10 mouse cellular contexts compared by ENCODE assay signal in the genomic region with DNA sequence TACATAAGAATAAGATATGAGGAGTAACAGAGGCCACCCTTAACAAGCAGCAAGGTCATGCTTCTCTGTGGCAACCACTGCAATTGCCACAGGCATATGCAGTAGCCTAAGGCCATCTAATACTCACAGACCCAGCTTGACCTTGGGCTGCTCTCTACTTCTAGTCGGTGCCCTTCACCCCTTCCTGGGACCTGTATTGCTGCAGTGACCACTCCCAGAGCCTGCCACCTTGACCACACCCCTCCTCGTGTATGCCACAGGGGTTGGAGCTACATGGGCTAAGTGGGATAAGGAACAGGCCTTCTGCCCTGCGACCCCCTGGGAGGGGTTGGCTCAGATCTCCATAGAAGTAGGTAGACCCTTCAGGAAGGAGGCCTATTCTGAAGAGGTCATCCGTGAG. TPM values are rescaled to one million over a fixed set of nuclear protein-coding genes. Genes with fewer than 3 reads are reported as not detected.
DNase-seq lines count a peak whose midpoint lies in the region; TF ChIP-seq lines count a peak whose summit lies in the region.
"Had no signal": no experiment of that assay in that cellular context is flagged by ENCODE, and none has a peak within 500 bp of the region (broad histone marks: within the 10 kb centered on the region; RNA-seq: fewer than 3 reads in every experiment).

No protein-coding gene starts in this region.

- H3K4me1 ChIP-seq in cerebellum, adult 2 months (ENCODE audit: control insufficient read depth, insufficient read depth, low read length), result peaks cover 34% of the 10 kb centered on the region
- H3K4me1 ChIP-seq in spleen, adult 2 months (ENCODE audit: control insufficient read depth, insufficient read depth, insufficient read length), result peaks cover 33% of the 10 kb centered on the region; the same call in 1 of the 2 replicates
- H3K4me1 ChIP-seq in small intestine, adult 2 months (ENCODE audit: control insufficient read depth, insufficient read depth, insufficient read length, low read length), result peaks cover 15% of the 10 kb centered on the region

- WGBS in cerebellum, adult 2 months, result 61% methylated on average over 4 of the region's 4 CpGs
- 33% methylated on average over 4 of the region's 4 CpGs for WGBS in spleen, adult 2 months
- 54% methylated on average over 4 of the region's 4 CpGs for WGBS in small intestine, adult 2 months

- TF ChIP-seq CTCF in cerebellum, adult 2 months (IDR thresholded peaks at IDR 0.05; ENCODE audit: borderline replicate concordance, insufficient read depth, low read depth, low read length), result no peak
- no peak for TF ChIP-seq CTCF in spleen, adult 2 months (IDR thresholded peaks at IDR 0.05; ENCODE audit: extremely low read depth, insufficient read depth, insufficient read length, insufficient replicate concordance)
- TF ChIP-seq CTCF in small intestine, adult 2 months (IDR thresholded peaks at IDR 0.05; ENCODE audit: extremely low read depth, insufficient read length, insufficient replicate concordance, low read depth, low read length), result no peak

- peaks cover 2% of the 10 kb centered on the region; the same call in 1 of the 2 replicates for H3K36me3 ChIP-seq in spleen, adult 2 months (ENCODE audit: control insufficient read depth, insufficient read depth, low read length)
- H3K36me3 ChIP-seq in small intestine, adult 2 months (ENCODE audit: control insufficient read depth, insufficient read depth, low read length), result no peaks in the 10 kb centered on the region

- peak overlapping the region; percentile 83 for H3K27ac ChIP-seq in cerebellum, adult 2 months (ENCODE audit: insufficient read depth, low read length)
- peak overlapping the region; percentile 98 for H3K27ac ChIP-seq in spleen, adult 2 months (ENCODE audit: insufficient read depth, low read length)
- H3K27ac ChIP-seq in small intestine, adult 2 months (ENCODE audit: insufficient read depth, low read depth, low read length), result no peak overlapping the region

- DNase-seq in cerebellum, adult 2 months, result peak in 1 of 2 experiments; percentile 35
- no peak for DNase-seq in cerebellum, postnatal 4 days (ENCODE audit: low spot score in 2 of 2)
- peak; percentile 21 to 47 for DNase-seq in kidney, adult 8-10 months
- DNase-seq in kidney, postnatal 4 days, result no peak
- DNase-seq in spleen, adult 2 months (ENCODE audit: low read depth in 1 of 2, low spot score in 2 of 2), result no peak
- no peak for DNase-seq in spleen, postnatal 10 days (ENCODE audit: low spot score in 2 of 2)
- DNase-seq in Muller cell, postnatal 12 days (ENCODE audit: inconsistent ontology term), result no peak
- DNase-seq: cerebellum, adult 18-20 months had no signal

- no peaks in the 10 kb centered on the region for H3K27me3 ChIP-seq in cerebellum, adult 2 months (ENCODE audit: control insufficient read depth, insufficient read depth, low read length)
- no peaks in the 10 kb centered on the region for H3K27me3 ChIP-seq in spleen, adult 2 months (ENCODE audit: control insufficient read depth, insufficient read depth, low read length)
- H3K27me3 ChIP-seq in small intestine, adult 2 months (ENCODE audit: control insufficient read depth, insufficient read depth, low read length), result no peaks in the 10 kb centered on the region

- no peak overlapping the region for H3K4me3 ChIP-seq in cerebellum, adult 2 months (replicated peaks; ENCODE audit: insufficient read depth, low read depth, low read length)
- H3K4me3 ChIP-seq in spleen, adult 2 months (ENCODE audit: extremely low read depth, insufficient read depth, insufficient read length), result peak overlapping the region; percentile 65
- H3K4me3 ChIP-seq in small intestine, adult 2 months (ENCODE audit: low read depth, low read length), result peak overlapping the region; percentile 10; the same call in 1 of the 2 replicates
- H3K4me3 ChIP-seq: erythroblast, embryonic 14.5 days had no signal

- TF ChIP-seq POLR2A in cerebellum, adult 2 months (IDR thresholded peaks at IDR 0.05; ENCODE audit: borderline replicate concordance, insufficient read depth, low read length), result no peak
- no peak for TF ChIP-seq POLR2A in spleen, adult 2 months (IDR thresholded peaks at IDR 0.05; ENCODE audit: low read depth, low read length)
- no peak for TF ChIP-seq POLR2A in small intestine, adult 2 months (IDR thresholded peaks at IDR 0.05; ENCODE audit: low read depth, low read length)

RNA-seq across cellular contexts. Expression of gene Trappc10, which starts 52.5 kb away (rescaled TPM):
- polyA plus RNA-seq in cerebellum, adult 2 months (2012; rRNA removed), result 74.3 and 75.0 TPM in 2 replicates
- 41.8 and 45.9 TPM in 2 replicates for polyA plus RNA-seq in spleen, adult 2 months (2012; rRNA removed)
- polyA plus RNA-seq in small intestine, adult 2 months (2012; rRNA removed), result 35.1 and 69.9 TPM in 2 replicates

RNA-seq across cellular contexts. Expression of gene Agpat3, which starts 55.3 kb away (rescaled TPM):
- polyA plus RNA-seq in cerebellum, adult 2 months (2012; rRNA removed), result 246 and 256 TPM in 2 replicates
- 177 and 205 TPM in 2 replicates for polyA plus RNA-seq in spleen, adult 2 months (2012; rRNA removed)
- 116 and 178 TPM in 2 replicates for polyA plus RNA-seq in small intestine, adult 2 months (2012; rRNA removed)

Comparison
In these comparisons a context has a peak if more than half of its experiments do, and no peak if none do; other contexts are left out.
1. DNase-seq: peak in kidney, adult 8-10 months (2 of 2); none in cerebellum, postnatal 4 days (0 of 2), kidney, postnatal 4 days (0 of 2), spleen, adult 2 months (0 of 2), spleen, postnatal 10 days (0 of 2) and Muller cell, postnatal 12 days (single experiment).